Mouse (Mus musculus) embryo, embryonic 10.5 days (tissue): Measurements from ENCODE around the gene Lrrc46.

Experiments
- DNase-seq: peaks from one replicate; pipeline ENCODE4 v3.0.0-alpha.2; 2015; ENCODE audit warnings: low spot score

Gene Lrrc46

DNA sequence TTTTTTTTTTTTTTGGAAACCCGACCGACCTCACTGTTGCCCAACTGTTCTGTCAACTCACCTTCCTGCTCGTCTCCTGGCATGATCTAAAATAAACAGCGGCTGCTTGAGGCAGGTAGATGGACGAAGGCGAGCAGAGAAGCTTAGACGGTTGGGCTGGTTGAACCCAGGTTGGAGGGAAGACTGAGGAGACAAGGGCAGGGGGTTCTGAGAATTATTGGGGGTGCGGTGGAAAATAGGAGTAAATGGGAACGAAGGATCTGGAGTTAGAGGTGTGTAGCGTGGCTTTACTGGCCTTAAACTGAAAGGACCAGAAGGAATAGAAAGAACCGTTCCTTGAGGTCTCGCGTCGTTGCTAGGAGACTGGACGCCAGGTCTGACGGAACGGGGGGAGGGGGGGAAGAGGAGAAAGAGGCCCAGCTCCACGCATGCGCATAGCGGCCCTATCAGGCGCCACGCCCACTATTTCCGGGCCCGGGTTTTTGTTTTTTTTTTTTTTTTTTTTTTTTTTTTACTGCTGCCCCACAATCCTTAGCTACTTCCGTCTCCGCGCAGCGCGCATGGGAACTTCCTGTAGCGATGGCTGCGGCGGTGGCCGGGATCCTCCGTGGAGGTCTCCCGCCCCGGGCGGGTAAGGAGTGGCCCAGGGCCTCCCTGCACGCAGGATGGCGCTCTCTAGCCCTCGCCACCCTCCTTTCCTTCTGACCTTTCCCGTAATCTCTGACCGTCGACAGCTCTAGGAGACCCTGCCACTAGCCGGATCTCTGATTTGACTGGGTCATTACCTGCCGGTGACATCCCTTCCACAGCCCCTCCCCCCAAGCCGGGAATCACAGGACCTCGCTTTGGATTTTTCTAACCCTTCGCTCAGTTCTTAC lies at the start of gene Lrrc46, which contains the start of gene Mrpl10:
TSS of gene Lrrc46 (minus strand) at position 386 of the 878 bp plus-strand sequence.
TSS of gene Mrpl10 (plus strand) at position 539 of the 878 bp plus-strand sequence.
- DNase-seq = peak; percentile 99

DNA sequence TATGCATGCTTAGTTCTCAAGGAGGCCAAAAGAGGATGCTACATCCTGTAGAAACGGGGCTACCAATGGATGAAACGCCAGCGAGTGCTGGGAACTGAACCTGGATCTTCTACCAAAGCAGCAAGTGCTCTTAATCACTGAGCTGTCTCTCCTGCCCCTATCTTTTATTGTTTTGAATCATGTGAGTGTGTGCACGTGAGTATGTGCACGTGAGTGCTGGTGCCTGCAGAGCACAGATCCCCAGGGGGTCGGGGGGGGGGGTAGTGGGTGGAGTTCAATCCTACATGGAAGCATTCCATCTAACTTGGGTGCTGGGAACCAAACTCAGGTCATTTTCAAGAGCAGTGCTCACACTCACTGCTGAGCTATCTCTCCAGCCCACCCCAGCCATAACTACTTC lies 45.2 kb upstream of the Lrrc46 start:
- DNase-seq = no peak

DNA sequence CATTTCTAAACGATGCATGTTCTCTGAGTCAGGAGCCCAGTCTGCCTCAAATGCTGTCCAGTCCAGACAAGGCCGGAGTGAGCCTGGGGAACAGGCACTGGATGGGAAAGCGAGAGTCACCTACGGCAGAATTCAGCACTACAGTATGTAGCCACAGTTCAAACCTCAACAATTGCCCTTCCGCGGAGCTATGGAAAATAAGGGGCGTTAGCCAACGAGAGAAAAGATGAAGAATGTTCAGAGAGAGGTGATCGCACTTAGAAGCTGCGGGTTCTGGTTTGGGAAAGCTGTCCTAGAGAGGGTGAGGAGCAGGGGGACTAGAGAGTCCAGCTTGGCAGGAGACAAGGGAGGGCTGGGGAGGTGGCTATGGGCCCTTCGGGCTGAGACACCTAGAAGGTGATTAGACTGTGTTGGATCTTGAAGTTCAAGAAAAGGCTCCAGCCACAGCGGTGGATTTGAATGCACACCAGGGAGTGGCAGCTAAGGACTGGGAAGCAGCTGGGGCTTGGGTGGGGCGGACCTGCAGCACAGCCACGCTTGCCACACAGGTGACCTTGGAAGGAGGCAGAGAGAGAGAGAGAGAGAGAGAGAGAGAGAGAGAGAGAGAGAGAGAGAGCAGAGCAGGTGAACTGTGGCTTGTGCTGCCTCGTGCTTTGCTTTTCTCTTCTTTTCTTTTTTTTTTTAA lies 43.8 kb upstream of the Lrrc46 start:
- DNase-seq = no peak

DNA sequence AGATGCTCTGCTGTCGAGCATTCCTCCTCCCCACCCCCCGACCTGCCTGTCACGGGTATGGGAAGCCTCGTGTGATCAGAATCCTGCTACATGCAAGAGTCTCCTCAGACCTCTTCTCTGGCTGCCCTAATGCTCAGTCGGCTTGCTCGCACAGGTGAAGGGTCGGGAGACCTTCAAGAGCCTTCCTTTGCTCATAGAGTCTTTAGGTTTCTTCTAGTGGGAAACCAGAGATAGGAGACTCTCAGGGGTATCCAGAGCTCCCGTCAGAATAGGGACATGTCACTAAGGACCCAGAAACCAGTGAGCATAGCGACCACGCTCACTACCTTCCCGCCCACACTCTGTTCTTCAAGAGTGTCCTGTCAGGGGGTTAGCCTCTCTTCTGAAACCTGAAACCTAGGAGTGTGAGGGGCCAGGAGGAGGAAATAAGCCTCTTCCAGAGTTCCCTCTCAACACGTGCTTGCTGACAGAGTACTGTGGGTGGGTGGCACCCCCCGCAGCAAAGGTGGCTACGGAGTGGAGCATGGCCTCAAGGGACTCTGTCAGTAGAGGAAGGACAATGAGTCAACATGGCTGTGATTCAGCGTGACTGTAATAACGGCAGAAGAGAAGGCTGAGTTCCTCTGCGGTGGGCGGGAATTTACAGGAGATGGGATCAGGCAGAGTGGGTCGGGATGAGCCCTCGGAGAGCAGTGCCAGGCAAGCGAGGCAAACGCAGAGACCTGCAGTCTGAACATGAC lies 42.4 kb upstream of the Lrrc46 start:
- DNase-seq = no peak

DNA sequence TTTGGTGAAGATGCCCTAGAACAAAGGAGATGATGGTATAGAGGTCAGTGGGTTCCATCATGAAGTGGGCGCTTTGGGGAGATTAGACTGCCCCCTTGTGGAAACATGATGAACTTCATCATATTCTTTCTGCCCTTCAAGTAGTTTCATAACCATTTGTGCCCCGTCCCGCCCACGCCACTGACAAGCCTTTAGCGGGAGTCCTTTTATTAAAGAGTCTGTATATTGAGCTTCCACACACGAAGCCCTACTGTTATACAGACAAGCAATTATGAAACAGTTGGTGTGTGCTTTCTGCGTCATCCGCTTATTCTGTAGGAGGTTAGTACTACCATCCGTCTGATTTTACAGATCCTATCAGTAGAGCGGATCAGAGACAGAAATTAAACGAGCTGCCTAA lies 41.8 kb upstream of the Lrrc46 start:
- peak; percentile 73 for DNase-seq

DNA sequence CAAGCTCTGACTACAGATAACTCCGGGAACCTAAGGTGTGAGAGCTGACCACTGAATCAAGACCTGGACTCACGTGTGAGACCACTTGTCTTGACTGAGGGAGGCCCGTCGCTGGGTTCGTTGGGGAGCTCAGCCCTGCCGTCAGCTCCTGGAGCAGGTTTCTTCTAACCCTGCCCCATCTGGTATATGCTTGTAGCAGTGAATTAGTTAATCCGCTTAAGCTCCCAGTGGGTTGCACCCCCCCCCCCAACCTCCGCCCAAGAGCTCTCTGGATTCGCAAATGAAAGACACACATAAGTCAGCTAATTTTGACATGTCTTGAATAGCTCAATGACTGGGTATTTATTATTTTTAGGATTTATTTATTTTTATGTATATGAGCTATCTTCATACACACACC lies 39.1 kb upstream of the Lrrc46 start:
- no peak for DNase-seq

DNA sequence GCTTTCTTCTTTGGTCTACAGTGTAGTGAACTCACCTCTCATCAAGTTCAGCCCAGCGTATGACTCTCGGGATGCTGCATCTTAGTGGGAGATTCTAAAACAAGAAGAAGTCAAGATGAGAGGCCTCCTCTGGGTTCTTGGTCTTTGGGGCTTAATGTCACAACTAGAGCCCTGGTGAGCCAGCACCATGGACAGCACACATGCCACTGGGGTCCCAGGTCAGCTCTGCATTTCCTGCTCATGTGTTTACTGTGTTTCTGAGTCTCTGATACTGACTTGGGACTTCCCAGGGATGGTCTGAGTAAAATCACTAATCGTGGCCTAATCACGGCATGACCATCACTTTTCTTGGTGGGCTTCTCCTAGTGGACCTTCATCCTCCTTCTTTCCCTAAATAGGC lies 37.5 kb upstream of the Lrrc46 start:
- peak; percentile 72 for DNase-seq

DNA sequence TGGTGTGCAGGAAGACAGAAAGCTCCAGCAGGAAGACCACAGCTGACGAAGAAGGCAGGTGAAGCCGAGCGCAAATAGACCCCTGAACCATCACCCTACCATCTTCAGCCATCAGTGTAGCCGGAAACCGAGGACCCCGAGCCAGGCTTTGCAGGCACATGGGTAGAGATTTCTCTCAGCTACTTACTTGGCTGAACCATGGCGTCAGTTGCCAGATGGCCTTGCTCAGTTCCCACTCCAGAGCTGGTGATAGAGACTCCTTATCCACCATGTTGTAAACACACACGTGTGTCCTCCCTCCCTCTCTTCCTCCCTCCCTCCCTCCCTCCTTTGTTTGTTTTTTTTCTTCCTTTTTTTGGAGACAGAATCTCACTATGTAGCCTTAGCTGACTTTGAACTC lies 33.0 kb upstream of the Lrrc46 start:
- DNase-seq = no peak

DNA sequence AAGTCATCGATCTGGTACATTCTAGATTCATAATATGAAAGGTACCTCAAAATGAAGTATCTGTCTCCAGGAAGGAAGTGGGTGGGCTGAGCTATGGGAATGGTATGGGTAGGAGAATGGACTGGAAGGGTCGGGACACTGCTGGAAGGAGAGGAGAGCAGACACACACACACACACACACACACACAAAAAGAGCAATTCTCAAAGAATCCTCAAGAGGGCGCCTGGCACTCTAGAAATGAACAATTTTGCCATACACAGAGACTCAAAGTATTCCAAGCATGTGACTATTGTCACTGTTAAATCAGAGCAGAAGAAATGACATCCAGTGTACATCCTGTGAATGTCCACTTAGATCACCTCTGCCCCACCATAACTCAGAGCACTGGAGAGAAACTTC lies 31.3 kb upstream of the Lrrc46 start:
- peak; percentile 85 for DNase-seq

DNA sequence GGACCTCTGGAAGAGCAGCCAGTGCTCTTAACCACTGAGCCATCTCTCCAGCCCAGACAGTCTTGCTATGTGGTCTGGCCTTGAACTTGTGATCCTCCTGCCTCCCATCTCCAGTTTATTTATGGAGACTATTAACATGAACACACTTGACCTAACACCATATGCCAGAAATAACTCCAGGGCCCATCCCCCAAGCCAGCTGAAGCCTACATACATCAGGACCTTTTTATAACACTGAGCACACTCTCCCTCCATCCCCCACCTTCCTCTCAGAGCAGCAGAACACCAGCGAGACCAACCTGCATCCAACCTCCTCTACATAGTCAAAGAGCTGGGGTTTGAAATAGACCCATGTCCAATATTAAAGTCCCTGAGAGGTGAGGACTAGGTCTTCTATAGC lies 29.9 kb upstream of the Lrrc46 start:
- no peak for DNase-seq

DNA sequence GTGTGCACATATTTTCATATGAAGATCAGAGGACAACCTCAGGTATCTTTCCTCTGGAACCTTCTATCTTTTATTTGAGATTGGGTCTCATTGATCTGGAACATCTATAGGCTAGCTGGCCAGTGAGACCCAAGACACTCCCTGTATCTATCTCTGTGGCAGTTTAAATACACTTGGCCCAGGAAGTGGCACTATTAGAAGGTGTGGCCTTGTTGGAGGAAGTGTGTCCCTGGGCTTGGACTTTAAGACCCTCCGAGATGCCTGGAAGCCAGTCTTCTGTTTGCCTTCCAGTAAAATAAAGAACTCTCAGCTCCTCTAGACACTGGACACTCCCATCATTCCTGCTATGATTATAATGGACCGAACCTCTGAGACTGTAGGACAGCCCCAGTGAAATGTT lies 28.6 kb upstream of the Lrrc46 start:
- no peak for DNase-seq

DNA sequence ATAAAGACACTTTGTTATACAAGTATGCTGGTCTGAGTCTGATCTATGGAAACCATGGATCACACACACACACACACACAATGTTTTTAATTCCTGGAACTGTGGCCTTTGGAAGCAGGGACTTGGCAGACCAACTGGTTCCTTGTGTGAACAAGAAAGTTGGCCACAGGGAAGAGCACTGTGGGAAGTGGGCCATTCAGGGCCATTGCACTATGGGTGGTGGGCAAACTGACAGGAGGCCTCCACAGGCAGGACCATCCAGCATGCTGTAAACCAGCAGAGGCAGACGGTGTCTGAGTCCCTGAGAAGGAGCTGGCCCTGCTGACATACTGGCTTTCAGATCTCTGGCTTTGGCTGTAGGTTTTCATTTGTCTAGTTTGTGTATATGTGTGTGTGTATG lies 28.1 kb upstream of the Lrrc46 start:
- no peak for DNase-seq

DNA sequence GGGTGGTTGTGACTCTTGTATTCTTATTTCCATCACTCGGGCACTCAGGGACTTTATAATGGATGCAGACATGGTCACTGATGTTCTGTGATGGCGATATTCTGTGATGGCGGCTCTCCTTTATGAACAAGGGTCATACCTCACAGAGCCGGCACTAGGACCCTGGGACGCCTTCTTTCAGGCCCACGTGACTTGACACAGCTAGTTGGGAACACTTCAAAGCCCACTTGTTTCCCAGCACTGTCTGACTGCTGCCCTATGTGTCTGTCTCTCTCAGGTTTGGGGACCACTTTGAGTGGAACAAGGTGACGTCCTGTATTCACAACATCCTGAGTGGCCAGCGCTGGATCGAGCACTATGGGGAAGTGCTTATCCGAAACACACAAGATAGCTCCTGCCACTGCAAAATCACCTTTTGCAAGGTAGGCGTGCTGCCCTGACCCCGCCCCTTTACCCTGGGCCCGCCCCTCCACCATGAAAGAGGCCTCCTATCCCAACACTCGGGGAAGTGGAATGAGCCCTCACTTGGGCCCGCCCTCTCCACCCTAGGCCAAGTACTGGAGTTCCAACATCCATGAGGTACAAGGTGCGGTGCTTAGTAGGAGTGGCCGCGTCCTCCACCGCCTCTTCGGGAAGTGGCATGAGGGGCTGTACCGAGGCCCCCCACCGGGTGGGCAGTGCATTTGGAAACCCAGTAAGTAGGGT lies 25.6 kb upstream of the Lrrc46 start:
- DNase-seq = no peak

DNA sequence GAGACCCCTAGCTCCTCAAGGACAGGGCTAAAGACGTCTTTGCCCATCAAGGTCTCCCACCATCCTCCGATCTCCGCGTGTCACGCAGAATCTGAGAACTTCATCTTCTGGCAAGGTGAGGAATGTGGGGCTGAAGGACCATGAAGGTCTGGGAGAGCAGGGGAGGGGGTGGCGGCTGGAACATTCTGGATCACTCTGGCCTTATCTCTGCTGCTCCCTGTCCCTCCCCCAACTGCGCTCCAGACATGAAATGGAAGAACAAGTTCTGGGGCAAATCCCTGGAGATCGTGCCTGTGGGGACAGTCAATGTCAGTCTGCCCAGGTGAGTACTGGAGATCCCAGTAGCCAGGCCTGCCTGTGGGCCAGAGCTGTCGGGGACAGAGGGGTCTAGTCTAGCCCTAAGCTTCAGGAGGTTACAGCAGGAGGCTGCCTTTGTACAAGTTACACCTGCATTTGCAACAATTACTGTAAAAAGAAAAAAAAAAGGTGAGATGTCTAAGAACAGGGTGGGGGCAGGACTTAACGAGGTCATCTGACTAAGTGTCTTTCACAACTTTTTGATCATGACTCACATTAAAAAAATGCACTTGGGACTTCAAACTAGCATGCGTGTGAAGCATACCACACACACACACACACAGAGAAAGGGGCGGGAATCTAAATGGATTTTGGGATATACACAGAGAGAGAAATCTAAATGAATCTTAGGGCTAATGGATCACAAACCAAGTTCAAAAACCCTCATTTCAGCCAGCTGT lies 24.5 kb upstream of the Lrrc46 start:
- DNase-seq = no peak

DNA sequence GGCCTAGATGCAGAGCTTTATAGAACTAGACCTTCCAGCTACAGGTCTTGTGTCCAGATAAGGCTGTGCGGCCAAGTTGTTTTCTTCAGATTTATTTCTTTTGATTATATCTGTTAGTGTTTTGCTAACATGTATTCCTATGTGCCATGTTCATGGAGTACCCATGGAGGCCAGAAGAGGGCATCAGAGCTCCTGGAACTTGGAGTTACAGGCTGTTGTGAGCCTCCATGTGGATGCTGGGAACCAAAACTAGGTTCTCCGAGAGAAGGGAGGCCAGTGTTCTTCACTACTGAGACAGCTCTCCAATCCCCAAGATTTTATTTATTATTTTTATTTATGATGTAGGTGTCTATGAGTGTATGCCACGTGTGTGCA lies 22.7 kb upstream of the Lrrc46 start:
- no peak for DNase-seq

DNA sequence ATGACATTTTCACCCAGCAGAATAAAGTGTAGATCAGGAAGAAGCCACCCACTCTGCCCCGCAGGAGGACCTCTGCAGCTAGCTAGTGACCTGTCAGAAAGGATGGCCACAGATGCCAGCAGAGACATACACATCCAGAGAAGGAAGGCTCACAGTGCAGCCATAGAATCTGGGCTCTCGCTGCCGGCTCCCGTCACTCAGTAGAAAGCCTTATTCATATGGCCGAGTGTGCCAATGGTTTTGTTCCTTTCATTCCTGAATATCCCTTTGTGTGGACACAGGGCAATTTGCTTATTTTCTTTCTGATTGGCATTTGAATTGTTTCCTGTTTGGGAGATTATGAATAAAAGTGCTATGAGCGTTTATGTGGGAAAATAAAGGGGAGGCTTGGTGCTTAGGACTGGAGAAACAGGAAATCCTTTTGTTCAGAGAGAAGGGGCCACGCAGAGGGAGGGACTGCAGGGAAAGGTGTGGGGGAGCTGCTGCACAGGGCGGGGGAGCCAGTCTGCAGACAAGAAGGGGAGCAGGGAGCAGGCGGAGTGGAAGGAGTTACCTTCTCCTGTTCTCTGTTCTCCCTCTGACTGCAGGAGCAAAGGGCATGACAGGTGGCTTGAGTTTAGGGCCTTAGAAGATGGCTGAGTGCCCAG lies 22.2 kb upstream of the Lrrc46 start:
- DNase-seq = no peak

DNA sequence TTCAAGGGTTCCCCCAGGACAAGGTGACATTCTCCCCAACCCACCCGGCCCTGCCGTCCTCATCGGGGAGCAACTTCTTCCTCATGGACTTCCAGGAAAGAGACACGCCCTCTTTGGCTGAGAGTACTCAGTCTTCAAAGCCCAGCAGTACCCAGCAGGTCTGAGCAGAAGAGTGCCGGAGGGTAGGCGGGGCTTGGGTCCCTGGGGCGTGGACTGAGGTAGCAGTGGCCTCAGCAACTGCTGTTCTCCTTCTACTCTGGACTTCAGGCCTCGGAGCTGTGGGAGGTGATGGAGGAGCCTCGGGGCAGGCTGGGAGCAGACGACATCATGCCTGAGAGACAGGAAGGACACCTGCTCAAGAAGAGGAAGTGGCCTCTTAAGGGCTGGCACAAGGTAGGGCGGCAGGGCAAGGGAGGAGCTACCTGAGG lies 11.0 kb upstream of the Lrrc46 start:
- DNase-seq = no peak

DNA sequence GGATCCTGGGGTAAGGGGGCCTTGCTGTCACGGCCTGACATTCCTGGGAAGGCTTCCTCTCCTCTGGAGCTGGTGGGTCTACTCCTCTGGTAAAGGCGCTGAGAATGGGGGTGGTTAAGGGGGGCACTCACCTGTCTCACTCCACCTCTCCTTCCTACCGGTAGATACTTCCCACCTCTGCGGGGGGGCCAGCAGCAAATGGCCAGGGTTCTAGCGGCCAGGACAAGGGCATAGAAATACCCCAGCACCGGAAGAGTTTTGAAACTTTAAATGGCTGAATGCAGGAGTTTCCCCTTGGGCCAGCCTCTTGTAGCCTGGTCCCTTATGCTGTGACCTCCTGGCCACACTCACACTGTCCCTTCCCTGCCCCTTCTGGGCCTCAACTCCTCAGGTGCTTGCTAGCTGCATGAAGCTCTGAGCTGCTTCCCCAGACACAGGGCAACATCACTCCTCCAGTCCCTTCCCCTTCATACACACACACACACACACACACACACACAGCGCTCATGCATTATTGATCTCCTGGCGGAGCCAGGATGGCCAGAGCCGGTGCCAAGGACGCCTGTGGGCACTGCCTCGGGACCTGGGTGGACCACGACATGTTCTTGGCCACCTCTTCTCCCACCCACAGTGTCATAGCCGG lies 9.9 kb upstream of the Lrrc46 start:
- no peak for DNase-seq

DNA sequence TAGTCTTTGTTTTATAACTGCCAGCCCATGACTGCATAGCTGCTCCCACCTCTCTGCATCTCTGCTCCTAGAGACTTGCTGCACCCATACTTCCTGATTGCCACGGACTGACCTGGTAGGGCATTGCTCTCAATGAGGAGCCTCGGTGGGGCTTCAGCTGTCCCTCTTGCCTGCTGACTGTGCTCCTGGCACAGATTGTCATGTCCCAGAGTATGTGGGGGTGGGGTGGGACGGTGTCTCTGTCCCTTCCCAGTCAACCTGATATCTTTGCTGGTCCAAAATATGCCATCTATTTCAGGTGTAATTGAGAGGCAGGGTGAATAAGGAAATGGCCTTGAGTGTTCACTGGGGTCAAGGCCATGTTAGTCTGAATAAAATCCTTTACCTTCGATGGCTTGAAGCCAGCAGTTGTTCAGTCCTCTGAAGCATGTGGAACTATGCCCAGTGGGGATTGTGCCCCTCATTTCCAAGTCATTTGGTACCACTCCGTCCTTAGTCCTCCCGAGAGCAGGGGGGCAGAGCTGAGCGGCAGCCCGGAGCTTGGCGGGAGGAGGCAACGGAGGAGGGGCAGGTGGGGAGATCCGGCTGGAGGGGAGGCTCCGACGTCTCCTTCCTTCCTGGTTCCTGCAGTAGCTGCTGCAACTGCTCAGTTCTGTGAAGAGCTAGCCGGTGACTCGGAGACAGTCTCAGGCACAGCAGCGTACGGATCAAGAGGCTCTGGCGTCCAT lies 9.2 kb upstream of the Lrrc46 start, which contains the start of gene Osbpl7:
TSS of gene Osbpl7 (plus strand) at position 413 of the 728 bp plus-strand sequence.
- DNase-seq = peak; percentile 79
